Mouse (Mus musculus): ENCODE data around the gene Adipoq. TPM values are rescaled to one million over a fixed set of nuclear protein-coding genes. Genes with fewer than 3 reads are reported as not detected.

The Adipoq gene
- total and polyA plus RNA-seq, 3 experiments: 5.9 to 52.5 (median 13.6) TPM

DNA sequence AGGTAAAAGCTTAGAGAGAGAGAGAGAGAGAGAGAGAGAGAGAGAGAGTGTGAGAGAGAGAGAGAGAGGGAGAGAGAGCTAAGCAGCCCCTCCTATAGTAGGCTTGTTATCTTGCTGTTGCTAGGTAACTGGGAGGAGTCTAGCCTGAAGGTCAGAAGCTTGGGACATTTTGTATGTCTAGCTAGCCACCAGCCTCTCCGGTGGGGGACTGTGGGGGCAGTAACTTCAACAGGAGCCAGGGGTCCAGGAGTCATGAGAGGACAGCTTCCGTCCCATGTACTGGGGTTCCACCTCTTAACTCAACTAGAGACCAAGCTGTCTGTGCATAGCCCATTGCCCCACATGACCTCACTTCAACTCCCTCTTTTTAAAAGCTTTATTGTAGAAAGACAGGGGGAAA, 12.6 kb downstream of the Adipoq start:
- TF ChIP-seq POLR2A (IDR thresholded peaks at IDR 0.05; ENCODE audit: insufficient read depth, low read depth, low read length): no peak
- TF ChIP-seq EP300 (IDR thresholded peaks at IDR 0.05; ENCODE audit: insufficient read depth, low read depth, low read length): no peak
- TF ChIP-seq CTCF (IDR thresholded peaks at IDR 0.05): no peak
- H3K36me3 ChIP-seq (ENCODE audit: control insufficient read depth, insufficient read depth, low read length): no peaks in the 10 kb centered on the region
- no peak overlapping the region for H3K4me3 ChIP-seq
- intact Hi-C loops (cut with DNase I): no loop called here
- H3K4me1 ChIP-seq (ENCODE audit: control insufficient read depth, insufficient read depth, low read length): peaks cover 2% of the 10 kb centered on the region
- H3K9ac ChIP-seq (ENCODE audit: low read depth, low read length): no peak overlapping the region
- H3K79me2 ChIP-seq (replicated peaks; ENCODE audit: control insufficient read depth, insufficient read depth, low read length): no peaks in the 10 kb centered on the region
- no peaks in the 10 kb centered on the region for H3K27me3 ChIP-seq (ENCODE audit: control insufficient read depth, insufficient read depth, low read length)
- H3K27ac ChIP-seq: no peak overlapping the region
- 36% methylated on average over 2 of the region's 2 CpGs for WGBS
- DNase-seq: no peak

DNA sequence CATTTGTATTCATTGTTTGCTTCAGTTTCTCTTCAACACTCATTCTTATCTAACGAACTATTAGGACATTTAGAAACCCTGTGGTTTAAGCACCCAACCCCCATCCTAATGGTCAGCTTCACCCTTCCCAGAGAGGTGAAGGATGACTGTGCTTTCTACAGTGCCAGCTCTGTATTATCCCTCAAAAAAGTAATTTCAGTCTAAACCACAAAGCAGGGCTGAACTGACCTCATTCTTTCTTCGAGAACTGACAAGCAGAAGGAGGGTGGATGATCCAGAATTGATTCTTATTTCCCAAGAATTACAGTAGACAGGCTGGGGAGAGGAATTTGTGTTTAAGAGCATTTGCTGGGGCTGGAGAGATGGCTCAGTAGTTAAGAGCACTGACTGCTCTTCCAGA, 13.4 kb downstream of the Adipoq start:
- Histone ChIP-seq H3K27ac (no peak overlapping the region), H3K4me1 (ENCODE audit: control insufficient read depth, insufficient read depth, low read length) (peaks cover 2% of the 10 kb centered on the region), H3K9ac (ENCODE audit: low read depth, low read length) (no peak overlapping the region), H3K79me2 (replicated peaks; ENCODE audit: control insufficient read depth, insufficient read depth, low read length) (no peaks in the 10 kb centered on the region), H3K4me3 (no peak overlapping the region), H3K36me3 (ENCODE audit: control insufficient read depth, insufficient read depth, low read length) (no peaks in the 10 kb centered on the region), H3K27me3 (ENCODE audit: control insufficient read depth, insufficient read depth, low read length) (no peaks in the 10 kb centered on the region)
- WGBS: 61% methylated on average over 2 of the region's 2 CpGs
- no peak for DNase-seq
- TF ChIP-seq EP300 (IDR thresholded peaks at IDR 0.05; ENCODE audit: insufficient read depth, low read depth, low read length) (no peak), CTCF (IDR thresholded peaks at IDR 0.05) (no peak), POLR2A (IDR thresholded peaks at IDR 0.05; ENCODE audit: insufficient read depth, low read depth, low read length) (no peak)
- intact Hi-C loops (cut with DNase I): no loop called here

GRCm38 (mm10) chr16:23162116-23162515, 15.8 kb downstream of the Adipoq start:
- Histone ChIP-seq H3K27me3 (ENCODE audit: control insufficient read depth, insufficient read depth, low read length) (no peaks in the 10 kb centered on the region), H3K4me3 (no peak overlapping the region), H3K4me1 (ENCODE audit: control insufficient read depth, insufficient read depth, low read length) (peaks cover 4% of the 10 kb centered on the region), H3K79me2 (replicated peaks; ENCODE audit: control insufficient read depth, insufficient read depth, low read length) (no peaks in the 10 kb centered on the region), H3K9ac (ENCODE audit: low read depth, low read length) (no peak overlapping the region), H3K27ac (no peak overlapping the region), H3K36me3 (ENCODE audit: control insufficient read depth, insufficient read depth, low read length) (no peaks in the 10 kb centered on the region)
- 85% methylated on average over 3 of the region's 3 CpGs for WGBS
- no peak for TF ChIP-seq EP300 (IDR thresholded peaks at IDR 0.05; ENCODE audit: insufficient read depth, low read depth, low read length)
- DNase-seq: no peak
- intact Hi-C loops (cut with DNase I): no loop called here

DNA sequence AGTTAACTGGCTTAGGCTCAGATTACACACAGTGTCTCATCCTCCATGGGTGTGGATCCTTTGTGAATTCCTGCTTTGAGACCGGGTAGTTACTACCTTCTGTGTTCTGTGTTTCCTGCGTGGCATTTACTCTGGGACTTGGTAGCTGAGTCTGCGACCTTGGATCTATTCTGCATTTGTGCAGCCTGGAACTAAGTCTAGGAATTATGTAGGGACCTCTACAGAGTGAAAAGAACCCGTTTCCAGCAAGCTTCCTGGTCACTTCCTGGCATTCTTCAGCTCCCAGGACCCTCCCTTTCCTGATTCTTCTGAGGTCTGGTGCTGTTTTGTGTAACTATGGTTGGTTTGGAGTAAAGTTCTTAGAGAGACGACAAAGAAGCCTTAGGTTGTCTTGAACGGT, 18.1 kb downstream of the Adipoq start:
- TF ChIP-seq POLR2A (IDR thresholded peaks at IDR 0.05; ENCODE audit: insufficient read depth, low read depth, low read length) (peak; percentile 21; the same call in 1 of the 2 replicates), EP300 (IDR thresholded peaks at IDR 0.05; ENCODE audit: insufficient read depth, low read depth, low read length) (0 out of 2 replicates have a peak, but pooled peaks have one; percentile 51), CTCF (IDR thresholded peaks at IDR 0.05) (no peak)
- Histone ChIP-seq H3K9ac (ENCODE audit: low read depth, low read length) (no peak overlapping the region), H3K4me1 (ENCODE audit: control insufficient read depth, insufficient read depth, low read length) (peaks cover 6% of the 10 kb centered on the region), H3K36me3 (ENCODE audit: control insufficient read depth, insufficient read depth, low read length) (no peaks in the 10 kb centered on the region), H3K79me2 (replicated peaks; ENCODE audit: control insufficient read depth, insufficient read depth, low read length) (no peaks in the 10 kb centered on the region), H3K4me3 (peak overlapping the region; percentile 24; the same call in 1 of the 2 replicates), H3K27ac (peak overlapping the region; percentile 75), H3K27me3 (ENCODE audit: control insufficient read depth, insufficient read depth, low read length) (no peaks in the 10 kb centered on the region)
- peak in 1 of 2 experiments; percentile 51 for DNase-seq
- intact Hi-C loops (cut with DNase I): loop anchor here (2.0 kb wide), 2 partner anchors 50 to 76 kb away; no protein-coding TSS in a partner anchor
- WGBS: 40% methylated on average over 6 of the region's 6 CpGs

- Histone ChIP-seq H3K79me2 (replicated peaks; ENCODE audit: control insufficient read depth, insufficient read depth, low read length) (no peaks in the 10 kb centered on the region), H3K27ac (peak overlapping the region; percentile 75), H3K9ac (ENCODE audit: low read depth, low read length) (no peak overlapping the region), H3K27me3 (ENCODE audit: control insufficient read depth, insufficient read depth, low read length) (no peaks in the 10 kb centered on the region), H3K4me1 (ENCODE audit: control insufficient read depth, insufficient read depth, low read length) (peaks cover 6% of the 10 kb centered on the region), H3K36me3 (ENCODE audit: control insufficient read depth, insufficient read depth, low read length) (no peaks in the 10 kb centered on the region), H3K4me3 (no peak overlapping the region)
- no peak for DNase-seq
- TF ChIP-seq POLR2A (IDR thresholded peaks at IDR 0.05; ENCODE audit: insufficient read depth, low read depth, low read length): no peak
- peak; percentile 35 for TF ChIP-seq CTCF (IDR thresholded peaks at IDR 0.05)
- TF ChIP-seq EP300 (IDR thresholded peaks at IDR 0.05; ENCODE audit: insufficient read depth, low read depth, low read length): no peak
- intact Hi-C loops (cut with DNase I): loop anchor here (2.0 kb wide), 2 partner anchors 49 to 75 kb away; no protein-coding TSS in a partner anchor
- 77% methylated on average over 9 of the region's 9 CpGs for WGBS
Measured at GRCm38 (mm10) chr16:23165441-23165840, 19.1 kb downstream of the Adipoq start.

DNA sequence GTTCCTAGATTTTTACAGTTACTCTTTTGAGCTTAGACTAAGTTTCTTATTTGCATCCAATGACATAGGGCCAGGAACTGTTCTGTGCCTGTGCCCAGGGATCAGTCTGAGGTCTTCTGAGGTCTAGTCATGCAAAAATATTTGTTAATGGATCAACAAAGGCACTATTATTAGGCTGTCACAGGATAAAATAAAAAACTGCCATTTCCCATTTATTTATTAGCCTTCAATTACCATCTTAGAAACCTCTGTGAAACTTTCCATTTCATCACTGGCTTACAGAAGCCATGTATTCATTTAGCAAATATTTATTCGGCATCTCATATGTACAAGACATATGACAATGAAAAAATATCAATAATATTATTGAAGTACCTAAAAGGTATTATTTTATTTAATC, 20.3 kb downstream of the Adipoq start:
- 62% methylated on average over 1 of the region's 1 CpGs for WGBS
- no peak for TF ChIP-seq POLR2A (IDR thresholded peaks at IDR 0.05; ENCODE audit: insufficient read depth, low read depth, low read length)
- TF ChIP-seq EP300 (IDR thresholded peaks at IDR 0.05; ENCODE audit: insufficient read depth, low read depth, low read length): no peak
- TF ChIP-seq CTCF (IDR thresholded peaks at IDR 0.05): no peak
- no peak for DNase-seq
- peaks cover 6% of the 10 kb centered on the region for H3K4me1 ChIP-seq (ENCODE audit: control insufficient read depth, insufficient read depth, low read length)
- no peaks in the 10 kb centered on the region for H3K27me3 ChIP-seq (ENCODE audit: control insufficient read depth, insufficient read depth, low read length)
- H3K79me2 ChIP-seq (replicated peaks; ENCODE audit: control insufficient read depth, insufficient read depth, low read length): no peaks in the 10 kb centered on the region
- H3K9ac ChIP-seq (ENCODE audit: low read depth, low read length): no peak overlapping the region
- peak overlapping the region; percentile 77 for H3K27ac ChIP-seq
- no peak overlapping the region for H3K4me3 ChIP-seq
- H3K36me3 ChIP-seq (ENCODE audit: control insufficient read depth, insufficient read depth, low read length): no peaks in the 10 kb centered on the region
- intact Hi-C loops (cut with DNase I): no loop called here

Measured in heart, adult 2 months (tissue).